Mouse (Mus musculus) forebrain, embryonic 16.5 days (tissue): ENCODE results near the gene Sf3b4. TPM values are rescaled to one million over a fixed set of nuclear protein-coding genes. Genes with fewer than 3 reads are reported as not detected.
"Not testable (repeated sequence)": the region's sequence is repeated elsewhere in the genome, so short reads cannot be mapped to it uniquely, and the experiment has no call there.

Experiments
- ATAC-seq: fragments of 200-750 bp; cut with Nextera tagmentation; 2 replicates; pipeline ENCODE4 v1.8.0; 2017; ENCODE audit warnings: mild to moderate bottlenecking, moderate library complexity
- H3K27ac ChIP-seq: fragments of 300-500 bp; sonication (generic); 2 replicates; pipeline ENCODE4 v1.5.1; 2014; ENCODE audit warnings: low read length, control low read depth
- H3K27me3 ChIP-seq: fragments of 300-500 bp; sonication (generic); replicated peaks from 2 replicates; pipeline ENCODE4 v1.6.1; 2014; ENCODE audit warnings: low read length; ENCODE audit not compliant: control insufficient read depth, insufficient read depth
- H3K36me3 ChIP-seq: fragments of 300-500 bp; sonication (generic); 2 replicates; pipeline ENCODE4 v1.6.1; 2014; ENCODE audit not compliant: control insufficient read depth, insufficient read depth
- H3K4me1 ChIP-seq: fragments of 300-500 bp; sonication (generic); replicated peaks from 2 replicates; pipeline ENCODE4 v1.6.1; 2014; ENCODE audit warnings: low read length; ENCODE audit not compliant: control insufficient read depth, insufficient read depth
- H3K4me2 ChIP-seq: fragments of 300-500 bp; sonication (generic); 2 replicates; pipeline ENCODE4 v1.6.1; 2014; ENCODE audit warnings: mild to moderate bottlenecking, low read length, control low read depth
- H3K4me3 ChIP-seq: fragments of 300-500 bp; sonication (generic); replicated peaks from 2 replicates; pipeline ENCODE4 v1.5.1; 2014; ENCODE audit warnings: mild to moderate bottlenecking, low read length, control low read depth
- H3K9ac ChIP-seq: fragments of 300-500 bp; sonication (generic); replicated peaks from 2 replicates; pipeline ENCODE4 v1.6.1; 2014; ENCODE audit warnings: low read depth, low read length, control low read depth
- H3K9me3 ChIP-seq: fragments of 300-500 bp; sonication (generic); 2 replicates; pipeline ENCODE4 v1.6.1; 2016; ENCODE audit warnings: low read length; ENCODE audit not compliant: control insufficient read depth
- WGBS: fragments of 180-500 bp; shearing (Covaris S2); extraction: QIAGEN DNeasy Blood & Tissue Kit; methylation state at CpG from one replicate; pipeline ENCODE4 v1.1.7; 2014; 5-methylcytosine and 5-hydroxymethylcytosine counted together
- polyA plus RNA-seq: library from polyadenylated mRNA; unstranded; fragments of >200 nt; fragmentation: Nextera tagmentation; extraction: Ambion mirVana; gene quantifications from 2 replicates; pipeline ENCODE4 v1.2.1, GENCODE M21; 2015

Sf3b4 gene
- polyA plus RNA-seq, 1 experiment from 2014 or later, result 157 TPM

DNA sequence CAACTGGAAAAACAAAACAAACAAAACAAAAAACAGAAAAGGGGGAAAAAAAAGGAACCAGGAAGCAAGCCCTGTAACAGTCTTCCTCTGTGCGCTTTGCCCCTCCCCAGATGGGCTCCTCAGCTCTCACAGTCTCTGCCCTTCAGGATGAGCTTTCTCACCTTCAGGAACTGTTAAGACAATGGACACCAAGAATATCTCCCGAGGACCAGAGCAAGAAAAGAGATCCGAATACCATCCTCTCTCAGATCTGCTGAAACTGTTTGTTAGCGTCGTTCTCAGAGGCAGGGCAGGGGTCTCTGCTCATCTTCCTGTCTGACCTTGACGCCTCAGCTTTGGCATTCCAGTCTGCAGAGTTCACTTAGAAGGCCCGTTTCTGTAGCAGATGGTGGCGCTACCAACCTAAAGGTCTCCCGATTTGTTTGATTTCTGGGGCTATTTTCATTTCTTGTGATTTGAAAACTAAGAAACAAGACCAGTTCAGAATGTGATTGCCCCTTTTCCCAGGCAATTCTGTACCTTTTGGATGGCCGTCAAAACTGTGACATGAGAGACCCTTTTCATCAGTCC lies 1.1 kb upstream of the Sf3b4 start:
- H3K9me3 ChIP-seq, result no peaks in the 10 kb centered on the region
- WGBS, result 73% methylated on average over 10 of the region's 10 CpGs
- H3K27me3 ChIP-seq, result no peaks in the 10 kb centered on the region
- H3K9ac ChIP-seq, result peak overlapping the region; percentile 92
- peak overlapping the region; percentile 93 for H3K4me2 ChIP-seq
- peaks cover 35% of the 10 kb centered on the region for H3K4me1 ChIP-seq
- H3K4me3 ChIP-seq, result peak overlapping the region; percentile 71
- no peak for ATAC-seq
- peak overlapping the region; percentile 100 for H3K27ac ChIP-seq
- H3K36me3 ChIP-seq, result peaks cover 6% of the 10 kb centered on the region; the same call in 1 of the 2 replicates

DNA sequence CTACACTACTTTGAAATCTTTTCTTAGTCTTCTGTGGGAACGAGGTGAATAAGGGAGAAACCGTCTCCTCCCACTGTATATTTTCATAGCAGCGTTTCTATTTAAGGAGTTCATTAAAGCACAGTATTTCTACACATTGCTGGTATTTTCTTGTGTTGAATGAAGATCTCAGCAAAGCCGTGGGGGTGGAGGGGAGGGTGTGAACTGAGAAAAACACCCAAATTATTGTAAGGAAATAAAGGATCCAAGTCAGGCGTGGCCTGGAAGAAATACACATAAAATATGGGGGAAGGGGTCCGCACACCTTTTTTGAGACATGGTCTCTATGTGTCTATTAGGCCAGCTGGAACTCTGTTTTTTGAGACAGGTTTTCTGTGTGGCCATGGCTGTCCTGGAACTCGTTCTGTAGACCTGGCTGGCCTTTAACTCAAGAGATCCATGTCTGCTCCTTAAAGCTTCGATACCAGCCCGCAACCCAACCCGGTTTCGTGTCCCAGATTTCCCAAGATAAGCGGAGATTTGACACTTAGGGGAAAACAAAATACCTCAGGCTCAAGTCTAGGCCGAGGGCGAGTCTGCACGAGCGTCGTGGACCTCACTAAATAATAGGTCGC lies 442 bp upstream of the Sf3b4 start:
- 16% methylated on average over 18 of the region's 18 CpGs for WGBS
- H3K27me3 ChIP-seq, result no peaks in the 10 kb centered on the region
- H3K4me3 ChIP-seq, result peak overlapping the region; percentile 71
- H3K9me3 ChIP-seq, result no peaks in the 10 kb centered on the region
- peak overlapping the region; percentile 93 for H3K4me2 ChIP-seq
- peaks cover 35% of the 10 kb centered on the region for H3K4me1 ChIP-seq
- H3K27ac ChIP-seq, result peak overlapping the region; percentile 100
- H3K9ac ChIP-seq, result peak overlapping the region; percentile 92
- peaks cover 6% of the 10 kb centered on the region; the same call in 1 of the 2 replicates for H3K36me3 ChIP-seq
- ATAC-seq, result peak; percentile 9

DNA sequence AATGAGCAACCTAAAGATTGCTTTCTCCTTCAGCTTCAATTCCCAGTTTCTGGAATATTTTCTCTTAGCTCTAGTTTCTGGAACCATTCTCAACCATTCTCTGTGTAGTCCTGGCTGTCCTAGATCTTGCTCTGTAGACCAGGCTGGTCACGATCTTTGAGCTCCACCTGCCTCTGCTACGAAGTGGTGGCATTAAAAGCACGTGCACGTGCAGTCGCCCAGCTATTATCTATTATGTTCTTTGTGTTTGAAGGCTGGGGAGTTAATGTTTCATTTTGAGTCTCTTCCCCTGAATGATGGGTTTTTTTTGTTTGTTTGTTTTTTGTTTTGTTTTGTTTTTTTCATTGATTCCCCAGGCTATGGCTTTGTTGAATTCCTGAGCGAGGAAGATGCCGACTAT lies 1.1 kb downstream of the Sf3b4 start:
- H3K9ac ChIP-seq, result peak overlapping the region; percentile 82
- H3K4me1 ChIP-seq, result peaks cover 35% of the 10 kb centered on the region
- peak overlapping the region; percentile 71 for H3K4me3 ChIP-seq
- ATAC-seq, result no peak
- H3K4me2 ChIP-seq, result peak overlapping the region; percentile 98
- H3K36me3 ChIP-seq, result peaks cover 9% of the 10 kb centered on the region
- no peak overlapping the region for H3K27ac ChIP-seq
- WGBS, result 34% methylated on average over 7 of the region's 7 CpGs
- H3K27me3 ChIP-seq, result no peaks in the 10 kb centered on the region
- no peaks in the 10 kb centered on the region for H3K9me3 ChIP-seq

DNA sequence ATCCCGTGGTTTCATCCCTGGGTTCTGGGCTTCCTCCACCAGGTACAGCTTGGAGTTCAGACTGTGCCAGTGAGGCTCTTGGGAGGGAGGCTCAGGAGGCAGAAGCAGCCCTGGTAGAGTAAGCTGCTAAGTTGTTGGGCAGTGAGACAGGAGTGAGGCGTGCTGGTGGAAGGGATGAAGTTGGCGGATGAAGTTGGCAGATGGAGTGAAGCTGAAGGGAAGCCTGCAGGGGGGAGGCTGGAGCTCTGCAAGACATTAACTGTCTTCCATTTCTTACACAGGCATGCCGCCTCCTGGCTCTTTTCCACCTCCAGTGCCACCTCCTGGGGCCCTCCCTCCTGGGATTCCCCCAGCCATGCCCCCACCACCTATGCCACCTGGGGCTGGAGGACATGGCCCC lies 1.9 kb downstream of the Sf3b4 start:
- not testable (repeated sequence) for H3K4me3 ChIP-seq, H3K4me2 ChIP-seq, H3K27ac ChIP-seq, H3K27me3 ChIP-seq, H3K9ac ChIP-seq, ATAC-seq, H3K9me3 ChIP-seq
- Histone ChIP-seq H3K36me3 (peaks cover 11% of the 10 kb centered on the region), H3K4me1 (peaks cover 35% of the 10 kb centered on the region)
- WGBS, result 68% methylated on average over 4 of the region's 4 CpGs

DNA sequence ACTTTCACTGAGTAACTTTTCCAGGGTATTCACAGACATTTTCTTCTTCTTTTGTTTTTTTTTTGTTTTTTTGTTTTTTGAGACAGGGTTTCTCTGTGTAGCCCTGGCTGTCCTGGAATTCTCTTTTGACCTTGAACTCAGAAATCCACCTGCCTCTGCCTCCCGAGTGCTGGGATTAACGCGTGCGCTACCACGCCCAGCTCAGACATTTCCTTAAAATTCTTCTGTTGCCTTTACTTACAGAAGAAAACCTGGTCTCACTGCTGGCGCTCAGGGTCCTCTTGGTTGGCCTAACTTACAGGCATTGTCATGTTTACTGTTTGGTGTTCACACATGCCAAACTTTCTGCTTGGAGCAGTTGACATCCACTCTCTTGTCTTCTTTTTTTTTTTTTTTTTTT lies 3.1 kb downstream of the Sf3b4 start:
- 94% methylated on average over 6 of the region's 6 CpGs for WGBS
- Histone ChIP-seq H3K36me3 (peaks cover 11% of the 10 kb centered on the region), H3K9me3 (no peaks in the 10 kb centered on the region)

DNA sequence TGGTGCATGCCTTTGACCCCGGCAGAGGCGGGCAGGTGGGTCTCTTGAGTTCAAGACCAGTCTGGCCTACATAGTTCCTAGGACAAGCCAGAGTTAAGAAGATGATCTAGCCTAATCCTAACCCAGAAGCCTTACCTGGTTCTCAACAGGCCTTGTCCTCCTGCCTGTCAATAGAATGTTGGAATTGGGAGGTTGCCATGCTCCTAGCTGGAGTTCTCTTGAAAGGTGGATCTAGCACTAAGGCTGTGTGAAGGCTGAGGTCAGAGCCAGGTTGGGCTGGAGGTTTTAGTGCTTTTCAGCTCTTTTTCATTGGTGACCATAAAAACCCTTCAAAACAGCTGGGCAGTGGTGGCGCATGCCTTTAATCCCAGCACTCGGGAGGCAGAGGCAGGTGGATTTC lies 6.3 kb downstream of the Sf3b4 start:
- Histone ChIP-seq H3K9me3 (no peaks in the 10 kb centered on the region), H3K4me3 (no peak overlapping the region), H3K27me3 (no peaks in the 10 kb centered on the region), H3K4me2 (no peak overlapping the region), H3K36me3 (peaks cover 11% of the 10 kb centered on the region), H3K4me1 (peaks cover 28% of the 10 kb centered on the region), H3K9ac (no peak overlapping the region), H3K27ac (no peak overlapping the region)
- no peak for ATAC-seq
- 90% methylated on average over 4 of the region's 4 CpGs for WGBS

More for the DNA sequence above, 3.1 kb downstream of the Sf3b4 start:
- Histone ChIP-seq H3K9ac (no peak overlapping the region), H3K4me1 (peaks cover 33% of the 10 kb centered on the region), H3K4me2 (no peak overlapping the region), H3K27me3 (no peaks in the 10 kb centered on the region), H3K27ac (no peak overlapping the region), H3K4me3 (no peak overlapping the region)
- no peak for ATAC-seq

DNA sequence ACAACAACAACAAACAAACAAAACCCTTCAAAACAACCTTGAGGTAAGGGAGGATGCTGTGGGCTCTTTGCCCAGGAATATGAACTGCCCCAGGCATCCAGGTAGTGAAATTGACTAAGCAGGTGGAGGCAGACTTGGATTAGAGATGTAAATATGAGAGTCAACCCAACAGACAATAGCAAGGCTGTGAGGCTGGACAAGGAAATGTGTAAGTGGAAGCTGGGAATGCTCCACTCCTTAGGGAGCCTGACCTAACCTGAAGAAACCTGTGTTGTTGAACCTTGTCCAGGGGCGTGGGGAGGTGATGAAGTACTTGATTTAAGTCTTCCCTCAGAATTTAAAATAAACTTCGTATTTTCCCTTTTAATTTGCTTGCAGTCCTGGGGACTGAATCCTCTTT lies 6.8 kb downstream of the Sf3b4 start:
- H3K27me3 ChIP-seq, result no peaks in the 10 kb centered on the region
- ATAC-seq, result no peak
- H3K4me1 ChIP-seq, result peaks cover 24% of the 10 kb centered on the region
- H3K4me3 ChIP-seq, result no peak overlapping the region
- no peak overlapping the region for H3K9ac ChIP-seq
- H3K4me2 ChIP-seq, result no peak overlapping the region
- H3K27ac ChIP-seq, result no peak overlapping the region
- 96% methylated on average over 2 of the region's 2 CpGs for WGBS
- no peaks in the 10 kb centered on the region for H3K9me3 ChIP-seq
- peaks cover 11% of the 10 kb centered on the region for H3K36me3 ChIP-seq

DNA sequence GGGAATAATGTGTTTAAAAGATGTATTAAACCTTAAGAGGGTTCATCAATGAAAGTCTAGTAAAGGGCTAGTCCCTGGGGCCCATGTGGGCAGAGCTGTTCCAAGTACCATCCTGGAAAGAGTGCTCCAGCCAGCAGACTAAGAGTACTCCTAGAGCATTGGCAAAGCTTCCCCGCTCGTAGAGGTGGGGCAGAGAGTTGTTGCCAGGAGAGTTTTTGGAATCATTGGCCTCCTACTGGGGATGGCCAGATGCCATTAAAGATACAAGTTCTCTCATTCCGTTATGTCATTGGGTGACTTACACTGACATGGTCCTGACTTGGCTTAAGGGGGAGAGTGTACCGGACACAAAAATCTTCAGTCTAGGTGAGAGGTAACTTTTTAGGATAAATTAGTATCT lies 7.4 kb downstream of the Sf3b4 start:
- H3K27ac ChIP-seq, result no peak overlapping the region
- ATAC-seq, result no peak
- no peaks in the 10 kb centered on the region for H3K9me3 ChIP-seq
- peaks cover 8% of the 10 kb centered on the region for H3K36me3 ChIP-seq
- WGBS, result 58% methylated on average over 4 of the region's 4 CpGs
- no peak overlapping the region for H3K4me3 ChIP-seq
- H3K9ac ChIP-seq, result no peak overlapping the region
- no peaks in the 10 kb centered on the region for H3K27me3 ChIP-seq
- H3K4me2 ChIP-seq, result no peak overlapping the region
- peaks cover 18% of the 10 kb centered on the region for H3K4me1 ChIP-seq

DNA sequence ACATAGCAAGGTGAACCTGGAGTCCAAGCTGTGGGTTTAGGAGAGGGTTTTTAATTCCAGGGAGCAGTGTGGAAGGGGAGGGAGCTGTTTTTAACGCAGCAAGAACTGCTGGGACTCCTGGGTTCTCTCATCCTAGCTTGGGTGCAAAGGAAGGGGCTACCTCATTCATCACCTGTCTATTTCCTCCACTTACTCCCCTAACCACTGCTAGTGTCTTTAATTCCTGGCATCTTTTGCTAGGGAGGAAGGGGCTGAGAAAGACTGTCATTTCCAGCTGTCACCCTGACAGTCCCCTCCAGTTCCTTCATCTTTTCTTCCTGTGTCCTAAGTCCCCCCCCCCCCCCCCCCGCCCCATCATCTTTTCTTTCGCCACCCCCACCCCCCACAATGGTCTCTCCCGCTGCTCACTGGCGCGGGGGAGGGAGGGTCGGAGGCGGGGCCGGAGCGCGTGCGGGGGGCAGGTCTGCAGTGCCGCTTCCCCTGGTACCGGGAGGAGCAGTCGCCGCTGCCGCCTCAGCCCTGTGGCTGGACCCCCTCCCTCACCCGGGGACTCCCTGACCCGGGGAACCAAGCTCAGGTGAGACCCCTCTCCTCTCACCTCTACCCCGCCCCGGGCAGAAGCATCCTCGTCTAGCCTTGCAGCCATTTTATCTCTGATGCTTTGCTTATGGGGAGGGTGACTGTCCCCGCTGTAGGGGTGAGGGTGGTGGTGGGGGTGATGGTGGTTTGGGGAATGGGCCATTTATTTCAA lies 8.8 kb downstream of the Sf3b4 start, which contains the start of gene Sv2a:
Gene Sv2a, plus strand, starts transcription at position 425 of the 751 bp plus-strand sequence.
- Histone ChIP-seq H3K4me2 (peak within 1 kb of the TSS; percentile 56), H3K4me3 (peak within 1 kb of the TSS; percentile 59), H3K9ac (peak within 1 kb of the TSS; percentile 82), H3K27me3 (no peaks in the 10 kb centered on the region), H3K27ac (peak within 1 kb of the TSS; percentile 49), H3K4me1 (peaks cover 16% of the 10 kb centered on the region), H3K36me3 (peaks cover 5% of the 10 kb centered on the region; the same call in 1 of the 2 replicates), H3K9me3 (no peaks in the 10 kb centered on the region)
- WGBS, result 2% methylated on average over 18 of the region's 23 CpGs
- peak; percentile 70 for ATAC-seq
